Mouse (Mus musculus) adrenal gland, postnatal 4 days (tissue): ENCODE measurements around the gene Scpep1. TPM values are rescaled to one million over a fixed set of nuclear protein-coding genes. Genes with fewer than 3 reads are reported as not detected.

Experiments
- DNase-seq, 2 experiments: peaks; one replicate each; pipeline ENCODE4 v3.0.0; 2021 to 2022; ENCODE audit warnings: low spot score in 2 of 2, mixed read lengths in 2 of 2
- total RNA-seq, 2 experiments: library from RNA; stranded (reverse); gene quantifications; 2 replicates each; pipeline ENCODE4 v1.2.3; 2021

Scpep1 gene
- total RNA-seq, 2 experiments from 2014 or later = 149 to 159 TPM

DNA sequence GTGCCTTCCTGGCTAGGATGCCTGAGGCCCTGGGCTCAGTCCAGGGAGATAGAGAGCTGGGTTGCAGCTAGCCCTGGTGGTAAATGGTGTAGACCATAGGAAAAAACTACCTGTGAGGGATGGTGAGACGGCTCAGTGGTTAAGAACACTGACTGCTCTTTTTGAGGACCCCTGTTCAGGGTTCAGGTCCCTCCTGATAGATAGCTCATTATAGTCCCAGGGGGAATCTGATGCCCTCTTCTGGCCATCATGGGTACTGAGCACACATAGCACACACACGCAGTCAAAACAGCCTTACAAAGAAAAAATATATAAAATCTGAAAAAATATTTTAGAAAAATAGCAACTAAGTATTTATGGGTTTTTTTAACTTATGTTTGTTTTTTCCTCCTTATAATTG, 21.1 kb upstream of the Scpep1 start:
- DNase-seq = no peak

- peak; percentile 85 to 87 for DNase-seq
Measured at GRCm38 (mm10) chr11:88973776-88974701, 18.8 kb upstream of the Scpep1 start.

- no peak for DNase-seq
Measured at GRCm38 (mm10) chr11:88970202-88970732, 15.0 kb upstream of the Scpep1 start, which contains the start of gene Coil. Gene Coil, plus strand, starts transcription at chr11:88970252.

DNA sequence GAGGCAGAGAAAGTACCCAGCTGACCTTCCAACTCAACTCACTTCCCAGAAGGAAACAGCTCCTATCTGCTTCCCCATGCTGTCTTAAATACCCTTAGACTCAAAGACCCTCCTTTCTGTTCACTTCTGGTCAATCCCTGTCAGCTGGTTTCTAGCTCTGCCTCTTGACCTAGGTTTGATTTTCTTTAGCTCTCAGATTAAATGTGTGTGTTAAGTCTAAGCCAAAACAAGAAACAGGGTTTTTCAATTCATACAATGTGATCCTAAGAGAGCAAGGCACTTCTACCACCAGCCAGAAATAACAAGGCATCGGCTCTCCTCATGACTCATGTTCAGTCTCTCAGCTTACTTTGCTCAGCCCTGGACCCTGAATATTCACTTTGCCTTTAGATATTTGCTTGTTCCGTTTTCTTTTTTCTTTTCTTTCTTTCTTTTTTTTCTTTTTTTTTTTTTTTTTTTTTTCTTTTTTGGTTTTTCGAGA, 11.7 kb upstream of the Scpep1 start, which contains the start of gene Elobl:
Gene Elobl (minus strand): TSS at position 51 of the 481 bp plus-strand sequence.
- no peak for DNase-seq

- no peak for DNase-seq
Measured at GRCm38 (mm10) chr11:88958851-88959250, 3.6 kb upstream of the Scpep1 start.

- no peak for DNase-seq
Measured at GRCm38 (mm10) chr11:88954803-88955202, 462 bp downstream of the Scpep1 start.

GRCm38 (mm10) chr11:88953582-88953981, 1.7 kb downstream of the Scpep1 start:
- no peak for DNase-seq

- no peak for DNase-seq
Measured at GRCm38 (mm10) chr11:88952117-88952516, 3.1 kb downstream of the Scpep1 start.

GRCm38 (mm10) chr11:88951576-88951975, 3.7 kb downstream of the Scpep1 start:
- DNase-seq = no peak

DNA sequence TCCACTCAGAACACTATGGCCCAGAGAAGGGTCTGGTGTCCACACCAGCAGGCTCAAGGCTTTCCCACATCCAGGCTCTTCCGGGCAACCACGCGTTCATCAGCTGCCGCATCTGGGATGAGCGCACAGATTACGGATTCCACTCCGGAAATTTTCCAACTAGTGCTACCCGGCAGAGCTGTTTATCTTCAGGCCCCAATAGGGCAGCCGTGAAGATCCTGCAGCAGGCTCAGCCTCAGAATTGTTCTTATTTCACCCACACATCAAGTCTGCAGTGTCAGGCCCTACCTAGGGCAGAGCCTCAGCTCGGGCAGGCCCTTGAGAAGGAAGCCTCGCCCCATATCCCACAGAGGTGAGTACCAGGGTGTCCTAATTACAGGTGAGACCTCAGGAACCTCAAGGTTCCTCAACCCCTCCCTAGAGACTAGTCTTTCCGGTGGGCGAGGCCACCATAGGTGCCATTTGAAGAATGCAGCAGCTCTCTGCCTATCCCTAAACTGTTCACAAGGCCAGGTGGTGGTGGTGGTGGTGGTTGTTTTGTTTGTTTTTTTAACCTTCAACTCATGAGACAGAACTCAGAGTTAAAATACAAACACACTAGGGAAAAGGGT, 4.5 kb downstream of the Scpep1 start:
- DNase-seq = no peak

DNA sequence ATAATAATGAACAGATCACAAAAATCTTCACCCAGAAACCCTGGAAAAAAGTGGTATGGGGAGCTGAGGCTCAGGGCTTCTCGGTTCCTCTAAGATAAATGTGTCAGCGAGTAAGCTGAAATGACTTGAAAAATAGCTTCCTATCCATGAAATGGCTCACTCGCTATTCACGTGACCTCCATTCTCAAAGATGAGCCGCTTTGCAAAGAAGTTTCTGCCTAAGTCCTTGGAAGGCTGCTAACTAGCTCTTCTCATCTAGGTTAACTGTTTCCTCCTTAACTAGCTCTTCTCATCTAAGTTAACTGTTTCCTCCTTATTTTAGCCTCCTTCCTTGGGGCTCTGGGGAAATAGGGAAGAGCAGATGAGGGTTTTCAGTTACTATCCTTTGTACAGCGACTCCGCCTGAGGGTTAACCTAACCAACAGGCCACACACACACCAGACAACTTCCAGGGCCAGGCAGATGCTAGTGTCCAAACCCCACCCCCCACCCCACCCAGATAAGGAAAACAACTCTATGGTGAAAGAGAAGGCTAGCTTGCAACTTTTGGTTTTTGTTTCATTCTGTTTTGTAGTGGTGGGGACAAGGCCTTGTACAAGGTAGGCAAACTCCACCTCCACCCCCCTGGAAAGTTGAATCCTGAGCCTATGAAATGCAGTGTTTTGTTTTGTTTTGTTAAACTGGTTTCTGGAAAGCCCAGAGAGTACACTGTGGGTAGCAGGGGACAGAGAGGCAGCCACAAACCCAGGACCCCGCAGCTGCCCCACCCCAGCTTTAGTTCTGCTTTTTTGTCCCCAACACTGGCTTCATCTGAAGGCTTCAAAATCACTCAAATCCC, 5.2 kb downstream of the Scpep1 start:
- no peak for DNase-seq

GRCm38 (mm10) chr11:88948896-88949295, 6.4 kb downstream of the Scpep1 start:
- DNase-seq = no peak

DNA sequence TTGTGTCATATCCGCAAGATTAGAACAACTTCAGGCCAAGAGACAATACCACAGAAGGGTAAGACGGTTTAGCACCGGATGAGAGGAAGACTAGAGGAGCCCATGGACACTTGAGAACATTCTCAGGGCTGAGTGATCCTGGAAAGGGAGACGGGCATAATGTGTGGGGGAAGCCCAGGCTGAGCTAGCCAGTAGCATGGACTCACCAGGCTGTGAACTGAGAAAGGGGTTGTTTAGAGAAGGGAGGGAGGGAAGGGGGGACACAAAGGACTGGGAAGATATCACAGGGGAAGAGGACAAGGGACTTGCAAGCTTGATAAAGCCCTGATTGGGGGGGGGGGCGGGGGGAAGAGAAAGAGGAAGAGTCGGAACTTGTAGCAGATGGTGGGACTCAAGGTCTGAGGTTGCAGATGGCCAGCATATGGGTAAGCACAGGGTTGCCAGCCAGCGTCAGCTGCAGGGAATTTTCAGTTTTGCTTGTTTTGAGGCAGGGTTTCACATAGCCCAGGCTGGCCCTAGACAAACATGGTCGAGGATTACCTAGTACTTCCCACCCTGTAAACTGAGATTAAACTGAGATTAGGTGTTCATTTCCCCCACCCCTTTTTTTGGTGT, 9.2 kb downstream of the Scpep1 start:
- no peak for DNase-seq

- no peak for DNase-seq
Measured at GRCm38 (mm10) chr11:88941489-88941888, 13.8 kb downstream of the Scpep1 start.

- DNase-seq = no peak
Measured at GRCm38 (mm10) chr11:88939634-88940033, 15.6 kb downstream of the Scpep1 start.

- DNase-seq = no peak
Measured at GRCm38 (mm10) chr11:88938770-88939169, 16.5 kb downstream of the Scpep1 start.

DNA sequence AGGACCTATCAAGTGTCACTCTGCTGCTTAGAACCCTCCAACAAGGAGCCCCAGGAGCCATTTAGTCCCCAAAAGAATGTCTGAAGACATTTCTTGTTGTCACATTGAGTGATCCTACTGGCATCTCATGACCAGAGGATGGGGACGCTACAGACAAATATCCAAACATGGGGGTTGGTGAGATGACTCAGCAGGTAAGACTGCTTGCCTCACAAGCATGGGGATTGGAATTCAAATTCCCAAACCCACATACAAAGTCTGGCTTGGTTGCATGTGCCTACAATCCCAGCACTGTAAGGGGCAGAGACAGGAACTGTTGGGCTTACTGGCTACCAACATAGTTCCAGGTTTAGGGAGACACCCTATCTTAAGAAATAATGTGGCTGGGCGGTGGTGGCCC, 17.4 kb downstream of the Scpep1 start:
- DNase-seq = no peak

DNA sequence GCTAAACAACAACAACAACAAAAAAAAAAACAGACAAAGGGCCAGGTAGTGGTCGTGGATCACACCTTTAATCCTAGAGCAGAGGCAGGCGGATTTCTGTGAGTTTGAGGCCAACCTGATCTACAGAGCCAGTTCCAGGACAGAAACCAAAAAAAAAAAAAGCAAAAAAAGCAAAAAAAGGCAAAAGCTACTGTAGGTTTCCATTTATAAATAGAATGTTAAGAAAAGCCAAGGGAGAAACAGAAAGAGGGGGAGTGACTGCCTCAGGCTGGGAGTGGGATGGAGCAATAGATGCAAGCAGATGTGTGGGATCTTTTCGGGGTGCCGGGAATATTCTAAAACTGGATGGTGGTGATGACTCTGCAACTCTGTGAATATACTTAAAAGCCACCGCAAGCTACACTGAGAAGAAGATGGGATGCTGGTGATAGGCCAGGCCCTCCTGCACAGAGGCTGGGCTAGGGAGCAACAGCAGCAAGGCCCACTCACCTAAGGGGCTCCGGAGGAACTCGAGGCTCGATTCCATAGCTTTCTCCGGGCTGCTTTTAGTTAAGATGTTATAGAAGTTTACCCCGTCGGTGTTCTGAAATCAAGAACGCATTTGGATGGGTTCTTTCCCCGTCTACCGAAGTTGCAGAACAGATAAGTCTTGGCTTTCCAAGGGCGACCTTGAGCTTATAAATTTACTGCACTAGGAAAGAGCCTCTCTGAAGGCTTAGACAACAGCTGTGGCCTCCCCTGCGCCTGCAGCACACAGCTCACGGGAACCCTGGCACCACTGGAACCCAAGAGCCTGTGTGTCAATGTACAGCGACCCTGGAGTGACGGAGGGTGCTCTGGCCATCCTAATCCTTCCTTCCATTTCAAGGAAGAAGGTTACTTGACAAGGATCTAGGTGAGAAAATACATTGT, 20.9 kb downstream of the Scpep1 start:
- no peak for DNase-seq

GRCm38 (mm10) chr11:88933030-88933429, 22.2 kb downstream of the Scpep1 start:
- no peak for DNase-seq
